Mouse (Mus musculus): ENCODE results near the gene Gnai2. TPM values are rescaled to one million over a fixed set of nuclear protein-coding genes. Genes with fewer than 3 reads are reported as not detected.

Gene Gnai2
- polyA plus RNA-seq, 1 experiment = 499 TPM

- H3K79me2 ChIP-seq (ENCODE audit: control insufficient read depth, insufficient read depth) = no peaks in the 10 kb centered on the region
- H3K4me2 ChIP-seq (ENCODE audit: low read depth) = peak within 1 kb of the TSS; percentile 92
- H3K4me3 ChIP-seq = no peak within 1 kb of the TSS
- H3K27me3 ChIP-seq (ENCODE audit: control insufficient read depth, insufficient read depth, insufficient read length) = no peaks in the 10 kb centered on the region
- H3K36me3 ChIP-seq (ENCODE audit: control insufficient read depth, insufficient read depth) = no peaks in the 10 kb centered on the region
- no peak within 1 kb of the TSS for H3ac ChIP-seq (ENCODE audit: control insufficient read depth, insufficient read length)
- TF ChIP-seq E2F4 (IDR thresholded peaks at IDR 0.05; ENCODE audit: insufficient read depth) (no peak), SRF (IDR thresholded peaks at IDR 0.05; ENCODE audit: control insufficient read depth, insufficient read length, low read depth) (no peak), MYOD1 (IDR thresholded peaks at IDR 0.05; ENCODE audit: control insufficient read depth in 1 of 3, insufficient read length in 2 of 3, low read depth in 2 of 3) (peak in 1 of 3 experiments; percentile 41)
These were observed 26.3 kb downstream of the Gnai2 start, which contains the start of gene Sema3b for GRCm38 (mm10) chr9:107608741-107609432. Sema3b (minus strand) TSS chr9:107609229.

DNA sequence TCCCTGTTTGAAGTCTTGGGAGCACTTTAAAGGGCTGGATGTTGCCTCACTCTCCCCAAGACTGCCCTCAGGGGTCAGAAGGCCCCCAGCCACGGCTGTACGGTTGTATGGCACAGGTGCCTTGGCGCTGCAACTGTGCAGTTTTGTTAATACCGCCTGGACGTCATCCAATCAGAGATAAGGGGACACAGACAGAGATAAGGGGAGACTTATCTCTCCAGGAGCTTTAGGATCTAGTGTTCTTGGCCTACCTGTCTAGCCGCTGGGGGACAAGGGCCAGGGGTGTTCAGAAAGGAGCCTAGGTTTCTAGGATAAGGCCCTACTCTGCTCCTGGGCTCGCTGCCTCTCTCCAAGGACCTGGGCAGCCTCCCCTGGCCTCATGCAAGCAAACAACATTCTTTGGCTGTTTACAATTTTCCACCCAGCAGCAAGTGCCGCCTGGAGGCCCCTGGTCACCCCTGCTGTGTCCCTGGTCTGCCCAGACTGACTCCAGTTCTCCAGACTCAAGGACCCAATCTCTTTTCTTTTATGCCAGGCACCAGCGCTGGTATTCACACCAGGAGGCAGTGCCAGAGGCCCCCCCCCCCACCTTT is 27.4 kb downstream of the Gnai2 start:
- Histone ChIP-seq H3K79me2 (ENCODE audit: control insufficient read depth, insufficient read depth) (no peaks in the 10 kb centered on the region), H3K36me3 (ENCODE audit: control insufficient read depth, insufficient read depth) (no peaks in the 10 kb centered on the region), H3K4me2 (ENCODE audit: low read depth) (peak overlapping the region; percentile 92), H3K4me3 (peak overlapping the region; percentile 36), H3K27me3 (ENCODE audit: control insufficient read depth, insufficient read depth, insufficient read length) (no peaks in the 10 kb centered on the region), H3ac (ENCODE audit: control insufficient read depth, insufficient read length) (no peak overlapping the region)
- TF ChIP-seq MYOG (IDR thresholded peaks at IDR 0.05; ENCODE audit: control insufficient read depth in 1 of 3, insufficient read depth in 1 of 3, insufficient read length in 2 of 3, low read depth in 2 of 3) (peak in 1 of 3 experiments; percentile 4), MAX (IDR thresholded peaks at IDR 0.05; ENCODE audit: low read depth) (no peak), CEBPB (IDR thresholded peaks at IDR 0.05; ENCODE audit: insufficient read depth, poor library complexity, severe bottlenecking) (no peak), POLR2AphosphoS2 (IDR thresholded peaks at IDR 0.05; ENCODE audit: insufficient read length, low read depth) (no peak), MYOD1 (IDR thresholded peaks at IDR 0.05; ENCODE audit: control insufficient read depth in 1 of 3, insufficient read length in 2 of 3, low read depth in 2 of 3) (no peak)

- Histone ChIP-seq H3K36me3 (ENCODE audit: control insufficient read depth, insufficient read depth) (no peaks in the 10 kb centered on the region), H3K79me2 (ENCODE audit: control insufficient read depth, insufficient read depth) (no peaks in the 10 kb centered on the region), H3K4me2 (ENCODE audit: low read depth) (peak overlapping the region; percentile 92), H3K4me3 (peak overlapping the region; percentile 36), H3ac (ENCODE audit: control insufficient read depth, insufficient read length) (no peak overlapping the region), H3K27me3 (ENCODE audit: control insufficient read depth, insufficient read depth, insufficient read length) (no peaks in the 10 kb centered on the region)
- TF ChIP-seq MYOD1 (IDR thresholded peaks at IDR 0.05; ENCODE audit: control insufficient read depth in 1 of 3, insufficient read length in 2 of 3, low read depth in 2 of 3) (peak in 1 of 3 experiments; percentile 54), USF1 (IDR thresholded peaks at IDR 0.05; ENCODE audit: low read depth) (no peak), POLR2AphosphoS2 (IDR thresholded peaks at IDR 0.05; ENCODE audit: insufficient read length, low read depth) (no peak), MYOG (IDR thresholded peaks at IDR 0.05; ENCODE audit: control insufficient read depth in 1 of 3, insufficient read depth in 1 of 3, insufficient read length in 2 of 3, low read depth in 2 of 3) (peak in 1 of 3 experiments; percentile 65), POLR2A (IDR thresholded peaks at IDR 0.05; ENCODE audit: insufficient read length, low read depth) (no peak), MAX (IDR thresholded peaks at IDR 0.05; ENCODE audit: low read depth) (no peak), REST (IDR thresholded peaks at IDR 0.05; ENCODE audit: insufficient read depth, insufficient read length) (no peak)
These were observed 28.1 kb downstream of the Gnai2 start for GRCm38 (mm10) chr9:107607036-107607435.

- no peaks in the 10 kb centered on the region for H3K79me2 ChIP-seq (ENCODE audit: control insufficient read depth, insufficient read depth)
- H3K4me2 ChIP-seq (ENCODE audit: low read depth) = peak overlapping the region; percentile 92
- H3K4me3 ChIP-seq = peak overlapping the region; percentile 36
These were observed 28.6 kb downstream of the Gnai2 start for GRCm38 (mm10) chr9:107606591-107606990.

GRCm38 (mm10) chr9:107605041-107605661 is 30.0 kb downstream of the Gnai2 start:
- Histone ChIP-seq H3K79me2 (ENCODE audit: control insufficient read depth, insufficient read depth) (no peaks in the 10 kb centered on the region), H3ac (ENCODE audit: control insufficient read depth, insufficient read length) (peak overlapping the region; percentile 8), H3K27me3 (ENCODE audit: control insufficient read depth, insufficient read depth, insufficient read length) (no peaks in the 10 kb centered on the region), H3K4me2 (ENCODE audit: low read depth) (peak overlapping the region; percentile 92), H3K36me3 (ENCODE audit: control insufficient read depth, insufficient read depth) (peaks cover 7% of the 10 kb centered on the region), H3K4me3 (peak overlapping the region; percentile 36)
- TF ChIP-seq MYOD1 (IDR thresholded peaks at IDR 0.05; ENCODE audit: control insufficient read depth in 1 of 3, insufficient read length in 2 of 3, low read depth in 2 of 3) = peak in 1 of 3 experiments; percentile 44
- TF ChIP-seq TCF3 (IDR thresholded peaks at IDR 0.05; ENCODE audit: insufficient read length, low read depth) = no peak
- peak; percentile 52 for TF ChIP-seq POLR2A (IDR thresholded peaks at IDR 0.05; ENCODE audit: insufficient read length, low read depth)
- TF ChIP-seq MYOG (IDR thresholded peaks at IDR 0.05; ENCODE audit: control insufficient read depth in 1 of 3, insufficient read depth in 1 of 3, insufficient read length in 2 of 3, low read depth in 2 of 3) = peak in 2 of 3 experiments; percentile 67 to 69

More at GRCm38 (mm10) chr9:107606591-107606990, 28.6 kb downstream of the Gnai2 start:
- Histone ChIP-seq H3K27me3 (ENCODE audit: control insufficient read depth, insufficient read depth, insufficient read length) (no peaks in the 10 kb centered on the region), H3ac (ENCODE audit: control insufficient read depth, insufficient read length) (no peak overlapping the region), H3K36me3 (ENCODE audit: control insufficient read depth, insufficient read depth) (no peaks in the 10 kb centered on the region)
- no peak for TF ChIP-seq MAX (IDR thresholded peaks at IDR 0.05; ENCODE audit: low read depth)
- TF ChIP-seq CEBPB (IDR thresholded peaks at IDR 0.05; ENCODE audit: insufficient read depth, poor library complexity, severe bottlenecking) = no peak
- peak; percentile 58 for TF ChIP-seq POLR2AphosphoS2 (IDR thresholded peaks at IDR 0.05; ENCODE audit: insufficient read length, low read depth)
- peak; percentile 59 for TF ChIP-seq POLR2A (IDR thresholded peaks at IDR 0.05; ENCODE audit: insufficient read length, low read depth)
- TF ChIP-seq USF1 (IDR thresholded peaks at IDR 0.05; ENCODE audit: low read depth) = no peak
- peak in 1 of 3 experiments; percentile 66 for TF ChIP-seq MYOG (IDR thresholded peaks at IDR 0.05; ENCODE audit: control insufficient read depth in 1 of 3, insufficient read depth in 1 of 3, insufficient read length in 2 of 3, low read depth in 2 of 3)
- TF ChIP-seq MYOD1 (IDR thresholded peaks at IDR 0.05; ENCODE audit: control insufficient read depth in 1 of 3, insufficient read length in 2 of 3, low read depth in 2 of 3) = peak in 2 of 3 experiments; percentile 77 to 80
- no peak for TF ChIP-seq REST (IDR thresholded peaks at IDR 0.05; ENCODE audit: insufficient read depth, insufficient read length)

Data from myocyte (in vitro differentiated cells).